Mouse (Mus musculus): Measurements from ENCODE around the gene Sap18b.
"Not testable (repeated sequence)": the region's sequence is repeated elsewhere in the genome, so short reads cannot be mapped to it uniquely, and the experiment has no call there.

Sap18b gene

GRCm38 (mm10) chr8:95825162-95825561, at the start of gene Sap18b:
TSS of gene Sap18b (plus strand) at chr8:95825346.
- not testable (repeated sequence) for DNase-seq (ENCODE audit: low spot score in 2 of 2)

- DNase-seq (ENCODE audit: low spot score in 2 of 2): no peak
Observed at GRCm38 (mm10) chr8:95781085-95781484, 44.1 kb upstream of the Sap18b start.

GRCm38 (mm10) chr8:95781775-95782174, 43.4 kb upstream of the Sap18b start:
- DNase-seq (ENCODE audit: low spot score in 2 of 2): no peak

GRCm38 (mm10) chr8:95782628-95783027, 42.5 kb upstream of the Sap18b start:
- no peak for DNase-seq (ENCODE audit: low spot score in 2 of 2)

GRCm38 (mm10) chr8:95785591-95785990, 39.6 kb upstream of the Sap18b start:
- no peak for DNase-seq (ENCODE audit: low spot score in 2 of 2)

DNA sequence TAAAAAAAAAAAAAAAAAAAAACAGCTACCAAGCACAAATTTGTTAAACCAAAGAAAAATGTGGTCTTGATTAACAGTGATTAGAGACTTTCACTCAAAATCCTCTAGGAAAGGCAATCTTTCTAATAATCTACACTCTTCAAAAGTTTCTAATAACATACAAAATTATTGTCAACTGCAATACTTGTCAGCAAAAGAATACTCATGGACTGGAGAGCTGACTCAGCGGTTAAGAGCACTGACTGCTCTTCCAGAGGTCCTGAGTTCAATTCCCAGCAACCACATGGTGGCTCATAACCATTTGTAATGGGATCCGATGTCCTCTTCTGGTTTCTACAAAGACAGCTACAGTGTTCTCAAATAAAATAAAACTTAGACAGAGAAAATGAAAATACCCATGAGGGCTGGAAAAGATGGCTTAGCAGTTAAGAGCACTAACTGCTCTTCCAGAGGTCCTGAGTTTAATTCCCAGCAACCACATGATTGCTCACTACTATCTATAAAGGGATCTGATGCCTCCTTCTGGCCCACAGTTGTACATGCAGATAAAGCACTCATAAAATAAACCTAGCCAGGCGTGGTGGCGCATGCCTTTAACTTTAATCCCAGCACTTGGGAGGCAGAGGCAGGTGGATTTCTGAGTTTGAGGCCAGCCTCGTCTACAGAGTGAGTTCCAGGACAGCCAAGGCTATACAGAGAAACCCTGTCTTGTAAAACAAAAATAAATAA, 29.6 kb upstream of the Sap18b start:
- not testable (repeated sequence) for DNase-seq (ENCODE audit: low spot score in 2 of 2)

DNA sequence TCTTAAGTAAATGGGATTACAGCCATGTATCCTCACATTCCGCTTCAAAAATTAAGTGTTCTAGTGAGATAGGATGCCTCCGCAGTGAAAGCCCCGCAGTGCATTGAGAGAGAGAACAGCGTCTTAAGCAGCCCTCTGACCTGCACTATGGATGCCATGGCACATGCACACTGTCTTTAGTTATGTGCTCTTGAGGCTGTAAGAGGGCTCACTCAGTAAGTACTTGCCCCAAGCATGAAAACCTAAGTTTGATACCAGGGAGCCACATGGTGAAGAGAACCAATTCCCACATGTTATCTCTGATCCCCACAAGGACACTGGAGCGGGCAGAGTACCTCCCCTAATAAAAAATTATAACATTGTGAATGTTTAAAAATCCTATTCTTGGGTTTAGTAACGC, 26.0 kb upstream of the Sap18b start:
- no peak for DNase-seq (ENCODE audit: low spot score in 2 of 2)

GRCm38 (mm10) chr8:95799891-95800290, 25.3 kb upstream of the Sap18b start:
- no peak for DNase-seq (ENCODE audit: low spot score in 2 of 2)

DNA sequence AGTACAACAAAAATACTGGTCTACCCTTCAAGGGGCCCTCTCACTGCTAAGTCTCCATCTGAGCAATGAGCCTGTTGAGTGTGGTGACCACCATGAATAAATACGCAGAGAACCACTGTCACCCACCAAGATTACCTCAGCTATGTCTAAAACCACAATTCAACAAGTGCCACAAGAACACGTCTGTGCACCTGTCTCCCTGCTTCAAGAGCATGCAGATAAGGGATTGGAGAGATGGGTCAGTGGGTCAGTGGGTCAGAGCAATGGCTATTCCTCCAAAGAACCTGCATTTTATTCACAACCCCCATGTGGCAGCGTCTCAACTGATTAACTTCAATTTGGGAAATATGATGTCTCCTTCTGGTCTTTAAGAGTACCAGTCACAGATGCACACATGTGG, 24.8 kb upstream of the Sap18b start:
- no peak for DNase-seq (ENCODE audit: low spot score in 2 of 2)

DNA sequence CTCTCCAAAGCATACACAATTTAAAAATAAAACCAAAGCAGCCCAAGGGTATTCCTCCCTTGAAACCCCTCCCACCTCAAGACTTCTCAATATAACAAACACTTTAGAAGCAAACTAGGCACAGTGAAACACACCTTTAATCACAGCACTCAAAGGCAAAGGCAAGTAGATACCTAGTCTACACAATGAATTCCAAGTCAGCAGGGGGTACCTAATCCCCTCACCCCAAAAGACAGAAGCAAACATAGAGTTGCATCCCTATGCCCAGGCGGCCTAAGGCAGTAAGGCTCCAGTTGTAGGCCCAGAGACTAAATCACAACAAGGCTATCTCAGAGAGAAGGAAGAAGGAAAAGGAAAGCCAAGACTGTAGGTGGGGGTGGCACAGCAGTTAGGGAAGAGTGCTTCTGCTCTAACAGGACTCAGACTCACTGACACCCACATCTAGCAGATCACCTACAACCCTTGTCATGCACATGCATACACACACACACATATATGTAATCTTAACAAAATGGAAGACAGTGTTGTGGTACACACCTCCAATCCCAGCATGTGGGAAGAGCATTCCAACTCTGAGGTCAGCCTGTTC, 23.6 kb upstream of the Sap18b start:
- no peak for DNase-seq (ENCODE audit: low spot score in 2 of 2)

DNA sequence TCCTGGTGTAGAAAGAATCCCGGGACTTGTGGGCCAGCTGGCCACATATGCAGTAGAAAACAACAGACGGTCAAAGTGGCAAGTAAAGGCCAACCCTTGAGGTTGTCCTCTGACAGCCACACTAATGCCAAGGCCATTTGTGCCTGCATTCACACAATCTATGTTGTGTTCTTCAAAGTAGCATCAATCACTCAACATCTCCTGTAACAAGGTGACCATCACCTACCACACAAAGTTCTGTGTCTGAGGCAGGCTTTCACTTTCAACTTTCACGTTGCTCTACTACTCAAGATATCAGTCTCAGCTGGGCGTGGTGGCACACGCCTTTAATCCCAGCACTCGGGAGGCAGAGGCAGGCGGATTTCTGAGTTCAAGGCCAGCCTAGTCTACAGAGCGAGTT, 22.9 kb upstream of the Sap18b start:
- no peak for DNase-seq (ENCODE audit: low spot score in 2 of 2)

- no peak for DNase-seq (ENCODE audit: low spot score in 2 of 2)
Observed at GRCm38 (mm10) chr8:95805482-95805881, 19.7 kb upstream of the Sap18b start.

- DNase-seq (ENCODE audit: low spot score in 2 of 2): peak in 1 of 2 experiments; percentile 5
Observed at GRCm38 (mm10) chr8:95806461-95807191, 18.5 kb upstream of the Sap18b start.

- peak; percentile 95 to 97 for DNase-seq (ENCODE audit: low spot score in 2 of 2)
Observed at GRCm38 (mm10) chr8:95807331-95807843, 17.8 kb upstream of the Sap18b start, which contains the start of gene Cnot1. TSS of gene Cnot1 (minus strand) at chr8:95807464.

- DNase-seq (ENCODE audit: low spot score in 2 of 2): peak; percentile 87 to 93
Observed at GRCm38 (mm10) chr8:95807861-95808260, 17.3 kb upstream of the Sap18b start.

DNA sequence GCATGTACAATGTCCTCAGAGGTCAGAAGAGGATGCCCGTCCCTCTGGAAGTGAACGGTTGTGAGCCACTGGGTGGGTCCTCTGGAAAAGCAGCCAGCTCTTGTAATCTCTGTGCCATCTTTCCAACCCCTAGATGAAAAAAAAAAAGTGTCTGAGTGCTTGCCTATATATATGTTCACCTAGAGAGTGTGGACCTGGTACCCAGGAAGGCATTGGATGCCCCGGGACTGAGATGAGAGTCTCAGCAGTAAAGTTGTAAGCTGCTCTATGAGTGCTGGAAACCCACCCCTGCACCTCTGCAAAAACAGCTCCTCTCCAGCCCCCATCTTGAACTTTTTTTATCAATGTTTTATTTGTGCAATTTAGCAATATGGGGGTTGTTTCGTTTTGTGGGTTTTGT, 16.5 kb upstream of the Sap18b start:
- DNase-seq (ENCODE audit: low spot score in 2 of 2): no peak

- DNase-seq (ENCODE audit: low spot score in 2 of 2): no peak
Observed at GRCm38 (mm10) chr8:95809116-95809515, 16.0 kb upstream of the Sap18b start.

DNA sequence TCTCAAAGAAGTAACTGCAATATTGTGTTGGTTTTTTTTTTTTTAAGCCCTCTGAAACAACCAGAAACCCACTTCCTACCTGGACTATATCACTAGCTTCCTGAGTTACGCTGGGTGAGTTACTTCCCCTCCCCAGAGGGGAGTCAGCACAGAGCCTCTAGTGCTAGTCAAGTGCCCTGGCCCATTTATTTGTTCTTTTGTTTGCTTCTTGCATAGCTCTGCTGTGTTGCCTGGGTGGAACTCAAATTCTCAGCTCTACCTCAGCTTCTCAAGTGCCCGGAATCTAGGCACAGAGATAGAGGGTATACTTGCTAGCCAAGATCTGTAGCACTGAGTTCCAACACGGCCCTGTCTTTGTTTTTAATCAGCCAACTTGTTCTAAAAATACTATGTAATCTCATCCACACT, 15.0 kb upstream of the Sap18b start:
- DNase-seq (ENCODE audit: low spot score in 2 of 2): no peak

GRCm38 (mm10) chr8:95816044-95816708, 9.0 kb upstream of the Sap18b start:
- no peak for DNase-seq (ENCODE audit: low spot score in 2 of 2)

DNA sequence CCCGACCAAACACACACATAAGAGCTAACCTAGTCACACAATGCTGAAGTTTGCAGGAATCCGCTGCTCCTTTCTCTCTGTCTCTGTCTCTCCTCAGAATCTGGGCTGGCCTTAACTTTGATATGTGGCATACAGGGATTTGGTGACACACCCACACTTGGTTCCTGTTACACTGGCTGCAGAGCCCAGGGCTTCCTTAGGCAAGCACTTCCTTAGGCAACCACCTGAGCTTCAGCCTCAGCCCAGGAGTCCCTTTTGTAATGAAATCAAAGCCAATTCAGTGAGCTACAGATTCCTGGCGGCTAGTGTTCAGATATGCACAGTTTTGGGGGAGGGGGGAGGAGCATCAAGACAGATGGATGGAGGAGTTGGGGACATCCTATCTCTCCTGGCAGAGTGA, 7.5 kb upstream of the Sap18b start:
- DNase-seq (ENCODE audit: low spot score in 2 of 2): no peak

DNA sequence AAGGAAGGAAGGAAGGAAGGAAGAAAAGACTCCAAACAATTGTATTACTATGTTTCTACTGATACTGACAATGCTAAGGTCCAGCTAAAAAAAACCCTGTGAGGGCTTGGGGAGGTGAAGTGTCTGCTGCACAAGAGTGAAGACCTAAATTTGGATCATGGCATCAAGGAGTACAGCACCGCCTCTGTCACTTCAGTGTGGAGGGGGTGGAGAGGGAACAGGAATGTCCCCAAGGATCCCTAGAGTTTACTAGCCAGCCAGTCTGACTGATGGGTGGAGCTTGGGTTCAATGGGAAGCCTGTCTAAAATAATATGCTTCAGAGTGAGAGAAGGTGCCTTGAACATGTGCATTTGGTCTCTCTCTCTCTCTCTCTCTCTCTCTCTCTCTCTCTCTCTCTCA, 6.9 kb upstream of the Sap18b start:
- DNase-seq (ENCODE audit: low spot score in 2 of 2): no peak

DNA sequence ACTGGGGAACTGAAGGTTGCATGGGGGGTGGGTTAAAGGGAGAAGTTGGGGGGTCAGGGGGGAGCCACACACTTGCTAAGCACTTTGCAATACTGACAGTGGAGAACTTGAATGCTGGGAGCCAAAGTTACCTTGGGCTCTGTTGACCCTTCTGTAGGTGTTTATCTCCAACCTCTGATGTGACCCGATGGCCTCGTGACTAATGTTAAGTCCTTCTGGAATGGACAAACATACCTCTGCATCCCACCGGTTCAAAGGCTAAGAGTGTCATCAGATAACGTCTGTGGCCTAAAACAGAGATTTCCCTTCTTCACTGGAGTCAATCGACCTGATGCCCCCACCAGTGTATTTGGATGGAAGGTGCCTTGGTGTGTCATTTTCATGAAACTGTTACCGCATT, 3.9 kb upstream of the Sap18b start:
- DNase-seq (ENCODE audit: low spot score in 2 of 2): no peak

Data from urinary bladder, postnatal 36 days (tissue).